Mouse (Mus musculus) cerebellum, adult 2 months (tissue): ENCODE measurements around the gene Cited4.

Experiments
- CTCF ChIP-seq: fragments of 200-500 bp; IDR thresholded peaks from 2 replicates; pipeline ENCODE4 v1.5.1; 2011; ENCODE audit warnings: low read depth, mild to moderate bottlenecking, control low read depth, low read length, moderate library complexity, borderline replicate concordance; ENCODE audit not compliant: insufficient read depth
- POLR2A ChIP-seq: fragments of 200-500 bp; IDR thresholded peaks from 2 replicates; pipeline ENCODE4 v1.6.1; 2011; ENCODE audit warnings: low read length, control low read depth, borderline replicate concordance; ENCODE audit not compliant: insufficient read depth

GRCm38 (mm10) chr4:120664601-120665000, 1.8 kb upstream of the Cited4 start:
- TF ChIP-seq CTCF: no peak
- no peak for TF ChIP-seq POLR2A
